8 mouse cellular contexts compared by ENCODE assay signal in the genomic region with DNA sequence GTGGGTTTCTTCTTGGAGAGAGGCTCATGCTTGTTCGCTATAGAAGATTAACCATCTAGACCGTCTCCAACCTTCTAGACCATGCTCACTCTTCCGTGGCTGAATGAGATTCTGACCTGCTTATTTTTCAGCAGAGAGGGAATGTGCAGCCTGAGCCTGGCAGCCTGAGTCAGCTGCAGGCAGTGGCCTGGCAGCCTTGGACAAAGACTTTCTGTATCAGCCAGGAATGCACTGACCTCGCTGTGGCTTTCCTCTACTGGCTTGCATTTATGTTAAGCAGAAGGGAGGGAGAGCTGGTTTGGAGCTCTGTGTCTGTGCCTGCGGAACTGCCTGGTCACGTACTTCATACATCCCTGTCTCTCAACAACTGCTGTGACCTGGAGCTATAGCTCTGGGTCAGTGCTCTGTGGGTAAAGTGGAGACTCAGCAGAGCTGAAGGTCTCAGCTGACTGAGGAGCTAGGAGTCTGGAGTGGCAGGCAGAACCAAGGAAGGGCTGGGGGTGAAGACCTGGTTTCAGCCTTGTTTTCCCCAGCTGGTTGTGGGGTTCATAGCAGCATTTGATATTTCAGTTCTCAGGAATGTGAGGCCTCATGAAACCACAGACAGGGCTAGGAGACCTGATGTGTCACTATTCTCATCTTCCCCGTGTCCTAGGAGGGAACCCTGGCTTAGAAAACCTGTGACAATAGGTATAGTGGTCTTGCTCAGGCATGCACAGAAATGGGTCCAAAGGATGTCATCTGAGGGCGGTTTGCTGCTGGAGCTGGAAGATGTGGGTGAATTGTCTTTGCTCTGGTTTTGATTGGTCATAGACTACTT.
DNase-seq lines count a peak whose midpoint lies in the region; ATAC-seq and TF ChIP-seq lines count a peak whose summit lies in the region.

No protein-coding gene starts in this region.

- H3K4me3 ChIP-seq in liver, postnatal 0 days (ENCODE audit: low read depth, low read length) = no peak overlapping the region
- no peak overlapping the region for H3K4me3 ChIP-seq in heart, postnatal 0 days (ENCODE audit: low read depth, low read length)
- H3K4me3 ChIP-seq in limb, embryonic 10.5 days = no peak overlapping the region

- 54% methylated on average over 8 of the region's 8 CpGs for WGBS in liver, postnatal 0 days (ENCODE audit: insufficient replicate concordance)
- WGBS in heart, postnatal 0 days = 25% methylated on average over 8 of the region's 8 CpGs
- WGBS in limb, embryonic 10.5 days = 68% methylated on average over 8 of the region's 8 CpGs

- no peak overlapping the region for H3K4me2 ChIP-seq in liver, postnatal 0 days (ENCODE audit: low read depth, low read length)
- 0 out of 2 replicates have a peak overlapping the region, but pooled peaks have one; percentile 6 for H3K4me2 ChIP-seq in heart, postnatal 0 days (ENCODE audit: low read depth, low read length)

- no peak for TF ChIP-seq EP300 in liver, postnatal 0 days (IDR thresholded peaks at IDR 0.05; ENCODE audit: low read depth)
- no peak for TF ChIP-seq EP300 in heart, postnatal 0 days (IDR thresholded peaks at IDR 0.05; ENCODE audit: low read depth)

- H3K27ac ChIP-seq in liver, postnatal 0 days (ENCODE audit: low read depth) = no peak overlapping the region
- H3K27ac ChIP-seq in heart, postnatal 0 days (ENCODE audit: low read depth) = peak overlapping the region; percentile 65
- peak overlapping the region; percentile 67 for H3K27ac ChIP-seq in limb, embryonic 10.5 days

- no peak for ATAC-seq in liver, postnatal 0 days
- ATAC-seq in heart, postnatal 0 days (ENCODE audit: insufficient read depth, low read depth) = peak; percentile 90

- no peaks in the 10 kb centered on the region for H3K27me3 ChIP-seq in liver, postnatal 0 days (ENCODE audit: insufficient read depth, low read length)
- H3K27me3 ChIP-seq in heart, postnatal 0 days (ENCODE audit: control insufficient read depth, insufficient read depth, low read length) = no peaks in the 10 kb centered on the region
- H3K27me3 ChIP-seq in limb, embryonic 10.5 days (ENCODE audit: low read depth, poor library complexity, severe bottlenecking) = no peaks in the 10 kb centered on the region

- no peak for TF ChIP-seq CTCF in liver, postnatal 0 days (IDR thresholded peaks at IDR 0.05; ENCODE audit: low read depth)
- TF ChIP-seq CTCF in heart, postnatal 0 days (IDR thresholded peaks at IDR 0.05; ENCODE audit: low read depth) = no peak

- no peaks in the 10 kb centered on the region for H3K9me3 ChIP-seq in liver, postnatal 0 days (ENCODE audit: low read length)
- H3K9me3 ChIP-seq in heart, postnatal 0 days (replicated peaks; ENCODE audit: control insufficient read depth, low read length) = no peaks in the 10 kb centered on the region
- H3K9me3 ChIP-seq in limb, embryonic 10.5 days (replicated peaks) = no peaks in the 10 kb centered on the region

- no peaks in the 10 kb centered on the region for H3K36me3 ChIP-seq in liver, postnatal 0 days (replicated peaks; ENCODE audit: insufficient read depth, low read length)
- H3K36me3 ChIP-seq in heart, postnatal 0 days (replicated peaks; ENCODE audit: control insufficient read depth, insufficient read depth, low read length) = no peaks in the 10 kb centered on the region
- no peaks in the 10 kb centered on the region for H3K36me3 ChIP-seq in limb, embryonic 10.5 days

- no peak overlapping the region for H3K9ac ChIP-seq in liver, postnatal 0 days (replicated peaks)
- H3K9ac ChIP-seq in heart, postnatal 0 days (replicated peaks; ENCODE audit: low read depth, low read length) = no peak overlapping the region

- H3K4me1 ChIP-seq in liver, postnatal 0 days (ENCODE audit: insufficient read depth) = no peaks in the 10 kb centered on the region
- H3K4me1 ChIP-seq in heart, postnatal 0 days (ENCODE audit: control insufficient read depth, insufficient read depth) = peaks cover 17% of the 10 kb centered on the region; the same call in 1 of the 2 replicates
- peaks cover 8% of the 10 kb centered on the region; the same call in 1 of the 2 replicates for H3K4me1 ChIP-seq in limb, embryonic 10.5 days

- peak; percentile 11 for DNase-seq in liver
- no peak for DNase-seq in liver, postnatal 0 days
- peak; percentile 13 for DNase-seq in cerebellum, adult 8-10 months
- DNase-seq in heart, postnatal 0 days (ENCODE audit: low spot score) = peak; percentile 76
- peak; percentile 35 for DNase-seq in limb, embryonic 10.5 days (ENCODE audit: low spot score)
- peak; percentile 91 for DNase-seq in retina, postnatal 1 day
- no peak for DNase-seq in thymus, postnatal 4 days
- no peak for DNase-seq in urinary bladder, postnatal 25 days (ENCODE audit: low spot score)

Comparison
In these comparisons a context has a peak if more than half of its experiments do, and no peak if none do; other contexts are left out.
1. DNase-seq: peak in liver (single experiment), cerebellum, adult 8-10 months (single experiment), heart, postnatal 0 days (single experiment), limb, embryonic 10.5 days (single experiment) and retina, postnatal 1 day (single experiment); none in liver, postnatal 0 days (single experiment), thymus, postnatal 4 days (single experiment) and urinary bladder, postnatal 25 days (single experiment).